Mouse (Mus musculus) MEL (cell line): ENCODE measurements at regions not wholly inside any gene's neighbourhood (a gene's known extent, or its start where the extent isn't known, plus 50 kb on each side); places are given as distances from the start of the nearest gene placed in this dataset.

ENCODE experiments used
- BHLHE40 ChIP-seq: IDR thresholded peaks from 2 replicates; pipeline ENCODE4 v1.6.1; 2012; ENCODE audit warnings: low read depth, mild to moderate bottlenecking, inconsistent platforms, low read length, improper control_type of control experiment, borderline replicate concordance
- CTCF ChIP-seq, 3 experiments: IDR thresholded peaks in 2 of 3; conservative IDR thresholded peaks in 1 of 3; 2 replicates each; pipeline ENCODE4 v1.5.1; 2011 to 2012; ENCODE audit warnings: low read length in 3 of 3, low read depth in 2 of 3, mild to moderate bottlenecking in 2 of 3, improper control_type of control experiment in 1 of 3, inconsistent platforms in 1 of 3, mixed read lengths in 1 of 3, moderate library complexity in 1 of 3; ENCODE audit not compliant: control insufficient read depth in 1 of 3, insufficient read depth in 1 of 3, poor library complexity in 1 of 3, severe bottlenecking in 1 of 3
- E2F4 ChIP-seq: IDR thresholded peaks from 2 replicates; pipeline ENCODE4 v1.6.1; 2011; ENCODE audit warnings: low read depth, low read length, improper control_type of control experiment, borderline replicate concordance
- EP300 ChIP-seq, 2 experiments: IDR thresholded peaks; 2 replicates each; pipeline ENCODE4 v1.6.1; 2011; ENCODE audit warnings: improper control_type of control experiment in 2 of 2, low read length in 2 of 2, low read depth in 1 of 2, mild to moderate bottlenecking in 1 of 2
- HCFC1 ChIP-seq: IDR thresholded peaks from 2 replicates; pipeline ENCODE4 v1.6.1; 2012; ENCODE audit warnings: low read depth, mild to moderate bottlenecking, inconsistent platforms, low read length, improper control_type of control experiment, moderate library complexity
- MAX ChIP-seq: IDR thresholded peaks from 2 replicates; pipeline ENCODE4 v1.6.1; 2011; ENCODE audit warnings: low read length, improper control_type of control experiment
- MXI1 ChIP-seq: IDR thresholded peaks from 2 replicates; pipeline ENCODE4 v1.6.1; 2011; ENCODE audit warnings: mild to moderate bottlenecking, low read depth, low read length, improper control_type of control experiment
- MYB ChIP-seq: IDR thresholded peaks from 2 replicates; pipeline ENCODE4 v1.6.1; 2011; ENCODE audit warnings: mild to moderate bottlenecking, low read depth, low read length, improper control_type of control experiment
- POLR2A ChIP-seq, 2 experiments: IDR thresholded peaks; 2 replicates each; pipeline ENCODE4 v1.6.1; 2011 to 2012; ENCODE audit warnings: low read length in 2 of 2, mild to moderate bottlenecking in 2 of 2, control low read depth in 1 of 2, improper control_type of control experiment in 1 of 2, low read depth in 1 of 2, moderate library complexity in 1 of 2; ENCODE audit not compliant: control insufficient read depth in 1 of 2, insufficient read depth in 1 of 2, poor library complexity in 1 of 2
- POLR2AphosphoS2 ChIP-seq: IDR thresholded peaks from 2 replicates; pipeline ENCODE4 v1.6.1; 2011; ENCODE audit warnings: low read length, improper control_type of control experiment
- POLR2AphosphoS5 ChIP-seq: IDR thresholded peaks from 2 replicates; pipeline ENCODE4 v1.6.1; 2012; ENCODE audit warnings: low read depth, borderline replicate concordance, mild to moderate bottlenecking, inconsistent platforms, low read length, moderate library complexity, mixed read lengths

GRCm38 (mm10) chr2:74414721-74415120 is 164.5 kb downstream of the Lnpk start:
- TF ChIP-seq MYB (no peak), HCFC1 (no peak), CTCF (IDR thresholded peaks at IDR 0.05 in 2 of 3, conservative IDR thresholded peaks at IDR 0.05 in 1 of 3; ENCODE audit: control insufficient read depth in 1 of 3, insufficient read depth in 1 of 3, low read depth in 2 of 3, low read length in 3 of 3, poor library complexity in 1 of 3, severe bottlenecking in 1 of 3) (no peak), POLR2AphosphoS5 (no peak), MAX (no peak), BHLHE40 (no peak), EP300 (IDR thresholded peaks at IDR 0.05; ENCODE audit: low read depth in 1 of 2, low read length in 2 of 2) (no peak), POLR2A (IDR thresholded peaks at IDR 0.05; ENCODE audit: control insufficient read depth in 1 of 2, insufficient read depth in 1 of 2, low read depth in 1 of 2, low read length in 2 of 2, poor library complexity in 1 of 2) (no peak), MXI1 (no peak), E2F4 (no peak), POLR2AphosphoS2 (no peak)
